Mouse (Mus musculus) fibroblast of lung, adult 2 months (primary cell): ENCODE measurements around the gene Ddx5.
"Not testable (repeated sequence)": the region's sequence is repeated elsewhere in the genome, so short reads cannot be mapped to it uniquely, and the experiment has no call there.

Experiments
- DNase-seq: peaks from one replicate; pipeline ENCODE4 v3.0.0-alpha.2; 2011; ENCODE audit warnings: low read depth

Ddx5 gene

GRCm38 (mm10) chr11:106788775-106789459 is at the start of gene Ddx5, which contains the start of gene Cep95:
TSS of gene Ddx5 (minus strand) at chr11:106789185.
TSS of gene Cep95 (plus strand) at chr11:106789252.
- peak; percentile 97 for DNase-seq

GRCm38 (mm10) chr11:106828079-106828478 is 39.1 kb upstream of the Ddx5 start:
- DNase-seq, result no peak

- no peak for DNase-seq
These were observed 35.4 kb upstream of the Ddx5 start for GRCm38 (mm10) chr11:106824403-106824802.

- no peak for DNase-seq
These were observed 34.8 kb upstream of the Ddx5 start for GRCm38 (mm10) chr11:106823741-106824140.

GRCm38 (mm10) chr11:106822911-106823310 is 33.9 kb upstream of the Ddx5 start:
- DNase-seq, result no peak

GRCm38 (mm10) chr11:106822491-106822890 is 33.5 kb upstream of the Ddx5 start:
- no peak for DNase-seq

GRCm38 (mm10) chr11:106821397-106821796 is 32.4 kb upstream of the Ddx5 start:
- DNase-seq, result no peak

- DNase-seq, result no peak
These were observed 32.0 kb upstream of the Ddx5 start for GRCm38 (mm10) chr11:106820972-106821371.

- no peak for DNase-seq
These were observed 31.3 kb upstream of the Ddx5 start for GRCm38 (mm10) chr11:106820252-106820651.

GRCm38 (mm10) chr11:106819595-106819994 is 30.6 kb upstream of the Ddx5 start:
- no peak for DNase-seq

GRCm38 (mm10) chr11:106818341-106818740 is 29.4 kb upstream of the Ddx5 start:
- no peak for DNase-seq

GRCm38 (mm10) chr11:106817808-106818207 is 28.8 kb upstream of the Ddx5 start:
- DNase-seq, result no peak

- DNase-seq, result no peak
These were observed 28.2 kb upstream of the Ddx5 start for GRCm38 (mm10) chr11:106817156-106817555.

- DNase-seq, result no peak
These were observed 27.3 kb upstream of the Ddx5 start for GRCm38 (mm10) chr11:106816316-106816715.

- no peak for DNase-seq
These were observed 26.8 kb upstream of the Ddx5 start for GRCm38 (mm10) chr11:106815761-106816160.

- DNase-seq, result no peak
These were observed 26.3 kb upstream of the Ddx5 start for GRCm38 (mm10) chr11:106815331-106815730.

- no peak for DNase-seq
These were observed 25.8 kb upstream of the Ddx5 start for GRCm38 (mm10) chr11:106814601-106815320.

GRCm38 (mm10) chr11:106812410-106813136 is 23.6 kb upstream of the Ddx5 start:
- DNase-seq, result no peak

- not testable (repeated sequence) for DNase-seq
These were observed 18.5 kb upstream of the Ddx5 start for GRCm38 (mm10) chr11:106807442-106807841.

- DNase-seq, result no peak
These were observed 13.2 kb upstream of the Ddx5 start for GRCm38 (mm10) chr11:106802069-106802627.

GRCm38 (mm10) chr11:106795679-106796078 is 6.7 kb upstream of the Ddx5 start:
- no peak for DNase-seq

- no peak for DNase-seq
These were observed 4.9 kb upstream of the Ddx5 start for GRCm38 (mm10) chr11:106793846-106794245.
